Mouse (Mus musculus): Measurements from ENCODE around the gene Ipo5. TPM values are rescaled to one million over a fixed set of nuclear protein-coding genes. Genes with fewer than 3 reads are reported as not detected.

Ipo5 gene
- polyA plus RNA-seq, 1 experiment from 2014 or later, result 77.9 TPM

DNA sequence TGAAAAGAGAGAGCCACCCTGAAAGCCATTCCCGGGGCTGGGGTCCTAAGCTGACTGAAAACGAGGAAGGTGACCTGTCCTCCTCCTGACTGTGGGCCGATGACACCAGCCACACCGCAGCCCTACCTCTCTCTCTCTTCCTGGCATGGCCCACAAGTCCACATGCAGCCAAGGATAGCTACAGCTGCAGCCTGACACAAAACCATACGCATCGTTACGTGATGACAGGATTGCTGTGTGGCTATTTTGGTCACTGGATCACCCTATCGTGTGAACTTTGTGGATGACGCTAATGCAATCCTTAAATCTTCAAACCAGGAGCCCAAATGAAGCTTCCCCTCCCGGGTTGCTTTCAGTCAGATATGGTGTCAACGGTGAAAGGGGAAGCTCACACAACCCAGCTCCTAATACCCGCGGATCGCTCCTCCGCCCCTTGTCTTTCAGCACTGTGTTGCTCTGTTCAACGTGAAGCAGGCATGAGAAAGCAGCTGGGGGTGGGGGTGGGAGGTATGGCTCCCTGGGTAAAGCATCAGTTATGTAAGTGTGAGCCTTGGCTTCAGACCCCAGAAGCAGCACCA, 35.1 kb upstream of the Ipo5 start:
- H3K4me2 ChIP-seq (ENCODE audit: low read depth, low read length), result no peak overlapping the region
- WGBS, result 87% methylated on average over 16 of the region's 16 CpGs
- H3K9me3 ChIP-seq (replicated peaks; ENCODE audit: control insufficient read depth, low read length), result no peaks in the 10 kb centered on the region
- 0 out of 2 replicates have a peak, but pooled peaks cover 2% of the 10 kb centered on the region for H3K4me1 ChIP-seq (ENCODE audit: control insufficient read depth, insufficient read depth, low read length)
- no peaks in the 10 kb centered on the region for H3K36me3 ChIP-seq (ENCODE audit: control insufficient read depth, insufficient read depth, low read length)
- no peak for ATAC-seq (ENCODE audit: insufficient read depth, low FRiP score)
- H3K4me3 ChIP-seq (replicated peaks; ENCODE audit: low read length), result no peak overlapping the region
- H3K27me3 ChIP-seq (ENCODE audit: control insufficient read depth, insufficient read depth, low read length), result no peaks in the 10 kb centered on the region
- H3K27ac ChIP-seq (ENCODE audit: low read length), result no peak overlapping the region
- no peak overlapping the region for H3K9ac ChIP-seq (ENCODE audit: low read length)

DNA sequence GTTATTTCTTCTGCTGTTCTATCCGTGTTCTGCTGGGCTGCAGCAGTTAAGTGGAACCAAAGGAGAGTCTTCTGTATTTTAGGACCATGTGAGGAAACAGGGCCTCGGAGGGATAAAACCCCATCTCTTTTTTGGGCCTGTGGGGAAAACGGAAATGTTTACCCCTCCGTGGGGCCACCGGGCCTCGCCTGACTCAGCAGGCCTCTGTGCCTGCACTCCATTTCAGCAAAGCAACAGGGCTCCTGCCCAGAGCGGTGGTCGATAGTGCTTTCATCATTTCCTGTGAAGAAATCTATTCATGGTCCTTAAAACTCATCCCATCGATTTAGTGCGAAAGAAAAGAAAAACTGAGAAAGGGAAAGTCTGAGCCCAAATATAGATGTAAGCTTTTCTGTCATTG, 33.9 kb upstream of the Ipo5 start:
- H3K9ac ChIP-seq (ENCODE audit: low read length), result 0 out of 2 replicates have a peak overlapping the region, but pooled peaks have one; percentile 24
- no peak overlapping the region for H3K4me2 ChIP-seq (ENCODE audit: low read depth, low read length)
- ATAC-seq (ENCODE audit: insufficient read depth, low FRiP score), result no peak
- H3K4me3 ChIP-seq (replicated peaks; ENCODE audit: low read length), result no peak overlapping the region
- H3K9me3 ChIP-seq (replicated peaks; ENCODE audit: control insufficient read depth, low read length), result no peaks in the 10 kb centered on the region
- no peaks in the 10 kb centered on the region for H3K36me3 ChIP-seq (ENCODE audit: control insufficient read depth, insufficient read depth, low read length)
- H3K27ac ChIP-seq (ENCODE audit: low read length), result no peak overlapping the region
- WGBS, result 67% methylated on average over 10 of the region's 10 CpGs
- no peaks in the 10 kb centered on the region for H3K27me3 ChIP-seq (ENCODE audit: control insufficient read depth, insufficient read depth, low read length)
- 0 out of 2 replicates have a peak, but pooled peaks cover 2% of the 10 kb centered on the region for H3K4me1 ChIP-seq (ENCODE audit: control insufficient read depth, insufficient read depth, low read length)

DNA sequence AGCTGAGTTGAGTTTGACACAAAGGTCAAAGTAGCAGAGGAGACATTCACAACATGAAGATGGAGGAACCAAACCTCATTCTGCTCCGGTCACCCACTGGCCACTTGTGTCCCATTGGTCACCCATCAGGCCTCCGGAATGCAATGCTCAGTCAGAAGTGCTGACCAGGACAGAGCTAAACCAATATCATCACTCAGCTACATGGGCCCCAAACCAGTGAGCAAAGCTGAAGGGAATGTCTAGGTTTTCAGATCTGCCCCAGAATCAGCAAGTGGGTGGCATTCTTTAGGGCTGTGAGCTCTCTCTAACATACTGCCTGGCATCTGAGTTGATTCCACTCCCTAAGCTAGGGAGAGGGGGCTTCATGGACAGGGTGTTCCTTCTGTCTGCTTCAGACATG, 32.0 kb upstream of the Ipo5 start:
- Histone ChIP-seq H3K36me3 (ENCODE audit: control insufficient read depth, insufficient read depth, low read length) (no peaks in the 10 kb centered on the region), H3K4me2 (ENCODE audit: low read depth, low read length) (no peak overlapping the region), H3K4me3 (replicated peaks; ENCODE audit: low read length) (no peak overlapping the region), H3K9me3 (replicated peaks; ENCODE audit: control insufficient read depth, low read length) (no peaks in the 10 kb centered on the region), H3K27me3 (ENCODE audit: control insufficient read depth, insufficient read depth, low read length) (no peaks in the 10 kb centered on the region), H3K9ac (ENCODE audit: low read length) (no peak overlapping the region), H3K4me1 (ENCODE audit: control insufficient read depth, insufficient read depth, low read length) (0 out of 2 replicates have a peak, but pooled peaks cover 2% of the 10 kb centered on the region), H3K27ac (ENCODE audit: low read length) (no peak overlapping the region)
- WGBS, result 90% methylated on average over 2 of the region's 2 CpGs
- no peak for ATAC-seq (ENCODE audit: insufficient read depth, low FRiP score)

GRCm38 (mm10) chr14:120880601-120881000, 30.4 kb upstream of the Ipo5 start:
- Histone ChIP-seq H3K9ac (ENCODE audit: low read length) (no peak overlapping the region), H3K4me3 (replicated peaks; ENCODE audit: low read length) (no peak overlapping the region), H3K9me3 (replicated peaks; ENCODE audit: control insufficient read depth, low read length) (no peaks in the 10 kb centered on the region), H3K27ac (ENCODE audit: low read length) (no peak overlapping the region), H3K27me3 (ENCODE audit: control insufficient read depth, insufficient read depth, low read length) (no peaks in the 10 kb centered on the region), H3K36me3 (ENCODE audit: control insufficient read depth, insufficient read depth, low read length) (no peaks in the 10 kb centered on the region), H3K4me1 (ENCODE audit: control insufficient read depth, insufficient read depth, low read length) (0 out of 2 replicates have a peak, but pooled peaks cover 2% of the 10 kb centered on the region), H3K4me2 (ENCODE audit: low read depth, low read length) (no peak overlapping the region)
- ATAC-seq (ENCODE audit: insufficient read depth, low FRiP score), result no peak
- 58% methylated on average over 2 of the region's 5 CpGs for WGBS

DNA sequence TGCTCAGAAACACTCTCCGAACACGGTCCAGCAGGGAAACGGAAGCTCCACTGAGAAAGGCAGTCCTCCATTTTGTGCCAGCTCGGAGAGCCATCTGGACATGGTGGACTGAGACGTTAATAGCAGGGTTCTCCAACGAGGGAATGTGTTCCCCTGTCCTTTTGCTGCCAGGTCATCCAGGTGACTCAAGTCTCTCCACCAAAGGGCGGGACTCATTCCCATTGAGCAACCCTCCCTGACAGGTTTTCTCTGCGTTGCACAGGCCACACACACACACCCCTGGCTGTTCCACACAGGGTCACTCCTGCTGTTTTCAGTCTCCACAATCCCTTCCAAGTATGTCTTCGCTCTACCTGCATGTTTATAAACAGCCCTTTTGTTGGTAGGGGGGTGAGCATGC, 30.0 kb upstream of the Ipo5 start:
- no peak overlapping the region for H3K9ac ChIP-seq (ENCODE audit: low read length)
- H3K4me1 ChIP-seq (ENCODE audit: control insufficient read depth, insufficient read depth, low read length), result 0 out of 2 replicates have a peak, but pooled peaks cover 2% of the 10 kb centered on the region
- no peak for ATAC-seq (ENCODE audit: insufficient read depth, low FRiP score)
- no peak overlapping the region for H3K4me2 ChIP-seq (ENCODE audit: low read depth, low read length)
- H3K9me3 ChIP-seq (replicated peaks; ENCODE audit: control insufficient read depth, low read length), result no peaks in the 10 kb centered on the region
- 80% methylated on average over 9 of the region's 9 CpGs for WGBS
- H3K36me3 ChIP-seq (ENCODE audit: control insufficient read depth, insufficient read depth, low read length), result no peaks in the 10 kb centered on the region
- H3K27me3 ChIP-seq (ENCODE audit: control insufficient read depth, insufficient read depth, low read length), result no peaks in the 10 kb centered on the region
- no peak overlapping the region for H3K27ac ChIP-seq (ENCODE audit: low read length)
- H3K4me3 ChIP-seq (replicated peaks; ENCODE audit: low read length), result no peak overlapping the region

DNA sequence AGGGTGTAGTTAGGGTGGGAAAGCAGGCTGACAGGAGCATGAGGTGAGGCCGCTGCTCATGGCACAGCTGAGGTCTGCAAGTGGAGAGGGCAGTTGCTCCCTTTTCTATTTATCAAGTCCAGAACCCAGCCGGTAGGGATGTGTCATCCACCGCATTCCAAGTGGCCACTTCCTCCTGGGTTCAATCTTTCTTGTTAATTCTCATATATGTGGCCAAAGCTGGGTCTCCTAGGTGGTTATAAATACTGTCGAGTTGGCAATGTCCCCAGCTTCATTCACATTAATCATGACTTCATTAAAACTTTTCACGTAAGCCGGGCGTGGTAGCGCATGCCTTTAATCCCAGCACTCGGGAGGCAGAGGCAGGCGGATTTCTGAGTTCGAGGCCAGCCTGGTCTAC, 22.3 kb upstream of the Ipo5 start:
- H3K27me3 ChIP-seq (ENCODE audit: control insufficient read depth, insufficient read depth, low read length), result no peaks in the 10 kb centered on the region
- H3K4me3 ChIP-seq (replicated peaks; ENCODE audit: low read length), result no peak overlapping the region

DNA sequence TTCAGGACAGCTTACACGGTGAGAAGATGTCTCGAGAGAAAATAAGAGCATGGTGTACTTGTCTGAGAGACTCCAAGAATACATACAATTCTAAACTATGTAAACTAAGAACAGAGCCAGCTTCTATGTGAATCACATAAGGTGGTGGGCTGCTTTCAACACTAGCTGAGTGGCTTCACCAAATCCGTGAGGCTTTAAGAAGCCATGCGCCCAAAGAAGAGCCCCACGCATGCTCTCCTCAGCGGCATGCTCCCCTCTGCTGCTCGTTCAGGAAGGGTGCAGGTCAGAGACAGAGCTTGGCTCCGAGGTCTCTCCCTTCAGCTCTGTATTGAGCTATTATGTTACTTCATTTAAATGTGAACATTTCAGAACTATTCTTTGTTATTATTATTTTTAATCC, 18.7 kb upstream of the Ipo5 start:
- ATAC-seq (ENCODE audit: insufficient read depth, low FRiP score), result no peak
- H3K9me3 ChIP-seq (replicated peaks; ENCODE audit: control insufficient read depth, low read length), result no peaks in the 10 kb centered on the region
- H3K4me1 ChIP-seq (ENCODE audit: control insufficient read depth, insufficient read depth, low read length), result no peaks in the 10 kb centered on the region
- no peaks in the 10 kb centered on the region for H3K27me3 ChIP-seq (ENCODE audit: control insufficient read depth, insufficient read depth, low read length)
- no peak overlapping the region for H3K4me3 ChIP-seq (replicated peaks; ENCODE audit: low read length)
- 59% methylated on average over 8 of the region's 8 CpGs for WGBS
- H3K36me3 ChIP-seq (ENCODE audit: control insufficient read depth, insufficient read depth, low read length), result no peaks in the 10 kb centered on the region
- H3K4me2 ChIP-seq (ENCODE audit: low read depth, low read length), result no peak overlapping the region
- H3K9ac ChIP-seq (ENCODE audit: low read length), result no peak overlapping the region
- H3K27ac ChIP-seq (ENCODE audit: low read length), result no peak overlapping the region

More for the DNA sequence above, 22.3 kb upstream of the Ipo5 start:
- no peak overlapping the region for H3K27ac ChIP-seq (ENCODE audit: low read length)
- H3K9ac ChIP-seq (ENCODE audit: low read length), result no peak overlapping the region
- H3K9me3 ChIP-seq (replicated peaks; ENCODE audit: control insufficient read depth, low read length), result no peaks in the 10 kb centered on the region
- 76% methylated on average over 11 of the region's 11 CpGs for WGBS
- no peak overlapping the region for H3K4me2 ChIP-seq (ENCODE audit: low read depth, low read length)
- no peaks in the 10 kb centered on the region for H3K36me3 ChIP-seq (ENCODE audit: control insufficient read depth, insufficient read depth, low read length)
- no peaks in the 10 kb centered on the region for H3K4me1 ChIP-seq (ENCODE audit: control insufficient read depth, insufficient read depth, low read length)
- no peak for ATAC-seq (ENCODE audit: insufficient read depth, low FRiP score)

DNA sequence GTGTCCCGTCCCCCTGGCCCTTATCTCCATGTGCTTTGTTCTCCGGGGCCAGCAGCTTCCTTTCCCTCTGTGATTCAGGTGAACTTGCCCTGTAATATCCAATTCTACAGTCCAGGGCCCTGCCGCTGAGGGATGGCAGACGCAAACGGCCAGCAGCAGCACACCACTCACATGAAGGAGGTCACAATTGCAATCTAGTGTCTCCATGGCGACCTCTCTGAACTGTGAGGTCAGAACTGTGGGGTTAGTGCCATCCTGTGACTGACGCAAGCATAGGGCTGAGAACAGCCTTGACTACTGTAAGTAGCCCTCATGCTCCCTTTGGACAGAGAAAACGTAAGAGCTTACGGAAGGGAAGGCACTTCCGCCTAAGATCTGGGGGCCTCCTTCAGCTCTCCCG, 14.4 kb upstream of the Ipo5 start:
- Histone ChIP-seq H3K4me1 (ENCODE audit: control insufficient read depth, insufficient read depth, low read length) (no peaks in the 10 kb centered on the region), H3K27me3 (ENCODE audit: control insufficient read depth, insufficient read depth, low read length) (no peaks in the 10 kb centered on the region), H3K4me2 (ENCODE audit: low read depth, low read length) (no peak overlapping the region), H3K9ac (ENCODE audit: low read length) (no peak overlapping the region), H3K9me3 (replicated peaks; ENCODE audit: control insufficient read depth, low read length) (no peaks in the 10 kb centered on the region), H3K4me3 (replicated peaks; ENCODE audit: low read length) (no peak overlapping the region), H3K36me3 (ENCODE audit: control insufficient read depth, insufficient read depth, low read length) (no peaks in the 10 kb centered on the region), H3K27ac (ENCODE audit: low read length) (no peak overlapping the region)
- 78% methylated on average over 11 of the region's 11 CpGs for WGBS
- no peak for ATAC-seq (ENCODE audit: insufficient read depth, low FRiP score)

DNA sequence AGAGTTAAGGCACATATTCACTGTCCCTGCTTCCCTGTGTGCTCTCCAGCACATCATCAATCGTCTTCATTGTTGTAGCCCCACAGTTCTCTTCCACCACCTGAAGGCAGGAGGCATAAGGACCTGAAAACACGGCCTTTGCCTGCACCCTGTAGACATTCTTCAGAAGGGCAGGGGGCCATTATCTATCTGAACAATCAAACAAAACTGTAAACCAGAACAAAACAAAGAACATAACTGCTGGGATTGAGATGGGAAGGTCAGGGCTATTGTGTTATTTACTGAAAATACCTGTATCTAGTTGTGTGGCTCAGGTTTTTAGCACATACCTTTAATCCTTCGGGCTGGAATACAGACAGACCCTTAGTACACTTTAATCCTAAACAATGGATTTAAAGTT, 12.1 kb upstream of the Ipo5 start:
- Histone ChIP-seq H3K4me3 (replicated peaks; ENCODE audit: low read length) (no peak overlapping the region), H3K36me3 (ENCODE audit: control insufficient read depth, insufficient read depth, low read length) (no peaks in the 10 kb centered on the region), H3K4me1 (ENCODE audit: control insufficient read depth, insufficient read depth, low read length) (no peaks in the 10 kb centered on the region), H3K9me3 (replicated peaks; ENCODE audit: control insufficient read depth, low read length) (no peaks in the 10 kb centered on the region), H3K9ac (ENCODE audit: low read length) (no peak overlapping the region), H3K27ac (ENCODE audit: low read length) (no peak overlapping the region), H3K27me3 (ENCODE audit: control insufficient read depth, insufficient read depth, low read length) (no peaks in the 10 kb centered on the region), H3K4me2 (ENCODE audit: low read depth, low read length) (no peak overlapping the region)
- no peak for ATAC-seq (ENCODE audit: insufficient read depth, low FRiP score)
- 74% methylated on average over 3 of the region's 3 CpGs for WGBS

Data from stomach, embryonic 16.5 days (tissue).